Mouse (Mus musculus): ENCODE measurements around the gene Pak6.

DNA sequence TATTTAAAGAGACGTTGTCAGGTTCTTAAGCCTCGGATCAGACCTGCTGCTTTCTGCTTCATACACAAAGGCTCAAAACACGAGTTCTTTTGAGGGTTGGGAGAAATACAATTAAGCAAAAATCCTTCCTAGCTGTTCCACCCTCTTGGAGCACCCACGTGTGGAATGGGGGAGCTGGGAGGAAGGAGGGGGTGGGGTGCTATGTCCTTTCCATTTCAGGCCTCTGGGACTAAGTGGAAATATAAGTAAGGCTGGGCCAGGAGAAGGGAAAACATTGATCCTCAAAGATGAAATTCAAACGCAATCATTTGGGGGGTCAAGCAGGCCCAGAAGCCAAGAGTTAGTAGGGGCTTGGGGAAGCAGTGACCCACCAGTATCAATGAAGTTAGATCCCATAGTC is 38.1 kb downstream of the Pak6 start:
- TF ChIP-seq CTCF (IDR thresholded peaks at IDR 0.05) (no peak), EP300 (IDR thresholded peaks at IDR 0.05) (no peak)

Measured in lung, postnatal 0 days (tissue).